Mouse (Mus musculus) forebrain, embryonic 16.5 days (tissue): Measurements from ENCODE around the gene Snrpd2. TPM values are rescaled to one million over a fixed set of nuclear protein-coding genes. Genes with fewer than 3 reads are reported as not detected.

Source experiments
- ATAC-seq: fragments of 200-750 bp; cut with Nextera tagmentation; 2 replicates; pipeline ENCODE4 v1.8.0; 2017; ENCODE audit warnings: mild to moderate bottlenecking, moderate library complexity
- H3K27ac ChIP-seq: fragments of 300-500 bp; sonication (generic); 2 replicates; pipeline ENCODE4 v1.5.1; 2014; ENCODE audit warnings: low read length, control low read depth
- H3K27me3 ChIP-seq: fragments of 300-500 bp; sonication (generic); replicated peaks from 2 replicates; pipeline ENCODE4 v1.6.1; 2014; ENCODE audit warnings: low read length; ENCODE audit not compliant: control insufficient read depth, insufficient read depth
- H3K36me3 ChIP-seq: fragments of 300-500 bp; sonication (generic); 2 replicates; pipeline ENCODE4 v1.6.1; 2014; ENCODE audit not compliant: control insufficient read depth, insufficient read depth
- H3K4me1 ChIP-seq: fragments of 300-500 bp; sonication (generic); replicated peaks from 2 replicates; pipeline ENCODE4 v1.6.1; 2014; ENCODE audit warnings: low read length; ENCODE audit not compliant: control insufficient read depth, insufficient read depth
- H3K4me2 ChIP-seq: fragments of 300-500 bp; sonication (generic); 2 replicates; pipeline ENCODE4 v1.6.1; 2014; ENCODE audit warnings: mild to moderate bottlenecking, low read length, control low read depth
- H3K4me3 ChIP-seq: fragments of 300-500 bp; sonication (generic); replicated peaks from 2 replicates; pipeline ENCODE4 v1.5.1; 2014; ENCODE audit warnings: mild to moderate bottlenecking, low read length, control low read depth
- H3K9ac ChIP-seq: fragments of 300-500 bp; sonication (generic); replicated peaks from 2 replicates; pipeline ENCODE4 v1.6.1; 2014; ENCODE audit warnings: low read depth, low read length, control low read depth
- H3K9me3 ChIP-seq: fragments of 300-500 bp; sonication (generic); 2 replicates; pipeline ENCODE4 v1.6.1; 2016; ENCODE audit warnings: low read length; ENCODE audit not compliant: control insufficient read depth
- WGBS: fragments of 180-500 bp; shearing (Covaris S2); extraction: QIAGEN DNeasy Blood & Tissue Kit; methylation state at CpG from one replicate; pipeline ENCODE4 v1.1.7; 2014; 5-methylcytosine and 5-hydroxymethylcytosine counted together
- polyA plus RNA-seq: library from polyadenylated mRNA; unstranded; fragments of >200 nt; fragmentation: Nextera tagmentation; extraction: Ambion mirVana; gene quantifications from 2 replicates; pipeline ENCODE4 v1.2.1, GENCODE M21; 2015

The Snrpd2 gene
- polyA plus RNA-seq, 1 experiment from 2014 or later: 118 TPM

- H3K9ac ChIP-seq: no peak overlapping the region
- peaks cover 5% of the 10 kb centered on the region; the same call in 1 of the 2 replicates for H3K36me3 ChIP-seq
- no peak overlapping the region for H3K4me2 ChIP-seq
- WGBS: 50% methylated on average over 11 of the region's 11 CpGs
- ATAC-seq: peak; percentile 29
- H3K9me3 ChIP-seq: no peaks in the 10 kb centered on the region
- H3K4me1 ChIP-seq: peaks cover 31% of the 10 kb centered on the region
- H3K27me3 ChIP-seq: peaks cover 4% of the 10 kb centered on the region; the same call in 1 of the 2 replicates
- no peak overlapping the region for H3K4me3 ChIP-seq
- H3K27ac ChIP-seq: peak overlapping the region; percentile 66
Measured at GRCm38 (mm10) chr7:19158601-19159000, 9.1 kb downstream of the Snrpd2 start.

GRCm38 (mm10) chr7:19159411-19159810 lies 9.9 kb downstream of the Snrpd2 start:
- H3K9ac ChIP-seq: peak overlapping the region; percentile 19; the same call in 1 of the 2 replicates
- 14% methylated on average over 18 of the region's 18 CpGs for WGBS
- peaks cover 4% of the 10 kb centered on the region; the same call in 1 of the 2 replicates for H3K27me3 ChIP-seq
- ATAC-seq: no peak
- H3K27ac ChIP-seq: no peak overlapping the region
- no peaks in the 10 kb centered on the region for H3K9me3 ChIP-seq
- peak overlapping the region; percentile 27 for H3K4me3 ChIP-seq
- no peaks in the 10 kb centered on the region for H3K36me3 ChIP-seq
- H3K4me1 ChIP-seq: peaks cover 37% of the 10 kb centered on the region
- H3K4me2 ChIP-seq: peak overlapping the region; percentile 37

GRCm38 (mm10) chr7:19160115-19160514 lies 10.6 kb downstream of the Snrpd2 start:
- Histone ChIP-seq H3K4me3 (peak overlapping the region; percentile 27), H3K27me3 (peaks cover 4% of the 10 kb centered on the region; the same call in 1 of the 2 replicates), H3K9me3 (no peaks in the 10 kb centered on the region), H3K36me3 (no peaks in the 10 kb centered on the region), H3K27ac (no peak overlapping the region), H3K4me1 (peaks cover 44% of the 10 kb centered on the region), H3K9ac (peak overlapping the region; percentile 3; the same call in 1 of the 2 replicates), H3K4me2 (peak overlapping the region; percentile 37)
- under 1% methylated on average over 20 of the region's 20 CpGs for WGBS
- ATAC-seq: peak; percentile 14; the same call in 1 of the 2 replicates

- H3K36me3 ChIP-seq: no peaks in the 10 kb centered on the region
- H3K4me2 ChIP-seq: no peak overlapping the region
- H3K4me1 ChIP-seq: peaks cover 42% of the 10 kb centered on the region
- WGBS: 85% methylated on average over 7 of the region's 7 CpGs
- H3K27ac ChIP-seq: no peak overlapping the region
- H3K4me3 ChIP-seq: no peak overlapping the region
- peaks cover 3% of the 10 kb centered on the region; the same call in 1 of the 2 replicates for H3K9me3 ChIP-seq
- H3K9ac ChIP-seq: no peak overlapping the region
- no peak for ATAC-seq
- peaks cover 4% of the 10 kb centered on the region; the same call in 1 of the 2 replicates for H3K27me3 ChIP-seq
Measured at GRCm38 (mm10) chr7:19162928-19163327, 13.4 kb downstream of the Snrpd2 start.

GRCm38 (mm10) chr7:19163752-19164151 lies 14.2 kb downstream of the Snrpd2 start:
- H3K4me3 ChIP-seq: no peak overlapping the region

GRCm38 (mm10) chr7:19164189-19164588 lies 14.7 kb downstream of the Snrpd2 start:
- peaks cover 3% of the 10 kb centered on the region; the same call in 1 of the 2 replicates for H3K9me3 ChIP-seq
- H3K36me3 ChIP-seq: no peaks in the 10 kb centered on the region
- no peak overlapping the region for H3K27ac ChIP-seq
- ATAC-seq: peak; percentile 17; the same call in 1 of the 2 replicates
- H3K4me1 ChIP-seq: peaks cover 38% of the 10 kb centered on the region
- H3K4me3 ChIP-seq: peak overlapping the region; percentile 4; the same call in 1 of the 2 replicates
- peaks cover 4% of the 10 kb centered on the region; the same call in 1 of the 2 replicates for H3K27me3 ChIP-seq
- no peak overlapping the region for H3K9ac ChIP-seq
- peak overlapping the region; percentile 53 for H3K4me2 ChIP-seq
- under 1% methylated on average over 6 of the region's 6 CpGs for WGBS

More at GRCm38 (mm10) chr7:19163752-19164151, 14.2 kb downstream of the Snrpd2 start:
- H3K9ac ChIP-seq: no peak overlapping the region
- ATAC-seq: no peak
- H3K27ac ChIP-seq: no peak overlapping the region
- no peaks in the 10 kb centered on the region for H3K36me3 ChIP-seq
- H3K4me2 ChIP-seq: peak overlapping the region; percentile 53; the same call in 1 of the 2 replicates
- peaks cover 4% of the 10 kb centered on the region; the same call in 1 of the 2 replicates for H3K27me3 ChIP-seq
- H3K4me1 ChIP-seq: peaks cover 40% of the 10 kb centered on the region
- H3K9me3 ChIP-seq: peaks cover 3% of the 10 kb centered on the region; the same call in 1 of the 2 replicates
- 28% methylated on average over 12 of the region's 12 CpGs for WGBS

- H3K9ac ChIP-seq: no peak overlapping the region
- 2% methylated on average over 13 of the region's 13 CpGs for WGBS
Measured at GRCm38 (mm10) chr7:19164978-19165377, 15.5 kb downstream of the Snrpd2 start.

GRCm38 (mm10) chr7:19165656-19166423 lies 16.3 kb downstream of the Snrpd2 start, which contains the start of gene Gipr:
Gene Gipr (minus strand): TSS chr7:19166127.
- H3K36me3 ChIP-seq: no peaks in the 10 kb centered on the region
- H3K9ac ChIP-seq: peak within 1 kb of the TSS; percentile 53
- ATAC-seq: peak; percentile 48
- H3K4me2 ChIP-seq: peak within 1 kb of the TSS; percentile 53
- 10% methylated on average over 14 of the region's 14 CpGs for WGBS
- peaks cover 3% of the 10 kb centered on the region; the same call in 1 of the 2 replicates for H3K9me3 ChIP-seq
- peaks cover 37% of the 10 kb centered on the region for H3K4me1 ChIP-seq
- peak within 1 kb of the TSS; percentile 84 for H3K27ac ChIP-seq
- H3K27me3 ChIP-seq: no peaks in the 10 kb centered on the region
- H3K4me3 ChIP-seq: peak within 1 kb of the TSS; percentile 33

More at GRCm38 (mm10) chr7:19164978-19165377, 15.5 kb downstream of the Snrpd2 start:
- Histone ChIP-seq H3K27me3 (no peaks in the 10 kb centered on the region; the same call in 1 of the 2 replicates), H3K4me1 (peaks cover 38% of the 10 kb centered on the region), H3K36me3 (no peaks in the 10 kb centered on the region), H3K4me3 (peak overlapping the region; percentile 33), H3K4me2 (peak overlapping the region; percentile 53), H3K9me3 (peaks cover 3% of the 10 kb centered on the region; the same call in 1 of the 2 replicates), H3K27ac (no peak overlapping the region)
- no peak for ATAC-seq

- Histone ChIP-seq H3K27ac (no peak overlapping the region), H3K4me1 (peaks cover 41% of the 10 kb centered on the region), H3K9me3 (peaks cover 3% of the 10 kb centered on the region; the same call in 1 of the 2 replicates), H3K36me3 (no peaks in the 10 kb centered on the region), H3K4me2 (no peak overlapping the region), H3K9ac (no peak overlapping the region), H3K4me3 (no peak overlapping the region), H3K27me3 (no peaks in the 10 kb centered on the region)
- no peak for ATAC-seq
- WGBS: 85% methylated on average over 3 of the region's 3 CpGs
Measured at GRCm38 (mm10) chr7:19166990-19167389, 17.5 kb downstream of the Snrpd2 start.
